Comparison of ENCODE assay signal across 9 mouse cellular contexts in the genomic region with DNA sequence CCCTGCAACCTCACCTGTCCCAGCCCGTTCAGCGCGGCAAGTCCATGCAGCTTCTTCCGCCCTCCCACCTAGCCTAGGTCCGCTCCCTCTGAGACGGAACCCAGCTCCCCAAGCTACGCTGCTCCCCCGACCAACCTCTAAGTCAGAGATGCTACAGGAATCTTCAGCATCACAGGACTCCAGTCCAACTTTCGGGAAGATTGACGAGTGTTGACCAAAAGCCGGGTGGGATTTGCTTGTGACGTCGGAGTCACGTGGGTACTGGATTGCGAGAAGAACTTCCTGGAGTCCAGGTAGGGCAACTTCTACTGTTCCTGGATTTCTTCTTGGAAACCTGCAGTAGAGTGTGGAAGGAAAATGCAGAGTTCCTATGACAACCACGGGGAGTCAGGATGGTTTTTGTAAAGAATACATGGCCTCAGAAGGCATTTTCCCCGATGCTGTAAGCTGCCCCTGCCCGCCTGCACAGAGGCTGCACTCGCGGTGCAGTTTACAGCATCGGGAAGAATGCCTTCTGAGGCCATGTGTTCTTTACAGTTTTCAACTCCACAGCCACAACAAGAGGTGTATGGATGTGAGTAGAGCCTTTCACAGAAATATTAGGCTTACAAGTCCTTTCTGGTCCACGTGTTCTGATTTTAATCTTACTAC. TPM values are rescaled to one million over a fixed set of nuclear protein-coding genes. Genes with fewer than 3 reads are reported as not detected.
DNase-seq lines count a peak whose midpoint lies in the region; ATAC-seq and TF ChIP-seq lines count a peak whose summit lies in the region.
"Had no signal": no experiment of that assay in that cellular context is flagged by ENCODE, and none has a peak within 500 bp of the region (broad histone marks: within the 10 kb centered on the region; RNA-seq: fewer than 3 reads in every experiment).

TSS of gene Zfp459 (minus strand) at position 212 of the 651 bp plus-strand sequence.

- peak within 1 kb of the TSS; percentile 73 for H3K4me3 ChIP-seq in gastrocnemius, adult 2 months
- peak within 1 kb of the TSS; percentile 75 for H3K4me3 ChIP-seq in heart, embryonic 11.5 days (ENCODE audit: low read depth, low read length)
- H3K4me3 ChIP-seq in kidney, embryonic 15.5 days (replicated peaks), result peak within 1 kb of the TSS; percentile 64
- peak within 1 kb of the TSS; percentile 57 for H3K4me3 ChIP-seq in liver, embryonic 11.5 days (ENCODE audit: low read depth, low read length)

- peak within 1 kb of the TSS; percentile 76 for H3K9ac ChIP-seq in heart, embryonic 11.5 days (ENCODE audit: low read depth, low read length)
- peak within 1 kb of the TSS; percentile 54 for H3K9ac ChIP-seq in kidney, embryonic 15.5 days
- H3K9ac ChIP-seq in liver, embryonic 11.5 days (ENCODE audit: low read depth, low read length), result peak within 1 kb of the TSS; percentile 46

- no peaks in the 10 kb centered on the region for H3K27me3 ChIP-seq in heart, embryonic 11.5 days (ENCODE audit: control insufficient read depth, insufficient read depth, low read length)
- H3K27me3 ChIP-seq in kidney, embryonic 15.5 days, result no peaks in the 10 kb centered on the region
- no peaks in the 10 kb centered on the region for H3K27me3 ChIP-seq in liver, embryonic 11.5 days (replicated peaks; ENCODE audit: control insufficient read depth, insufficient read depth, low read length)
- no peaks in the 10 kb centered on the region for H3K27me3 ChIP-seq in splenic B cell, adult 2 months (ENCODE audit: control insufficient read depth, insufficient read depth, low read length, poor library complexity, severe bottlenecking)

- H3K4me1 ChIP-seq in heart, embryonic 11.5 days (ENCODE audit: control insufficient read depth, insufficient read depth, low read length), result peaks cover 2% of the 10 kb centered on the region; the same call in 1 of the 2 replicates
- H3K4me1 ChIP-seq in kidney, embryonic 15.5 days, result peaks cover 9% of the 10 kb centered on the region; the same call in 1 of the 2 replicates
- H3K4me1 ChIP-seq in liver, embryonic 11.5 days (replicated peaks; ENCODE audit: control insufficient read depth, insufficient read depth, low read length), result 0 out of 2 replicates have a peak, but pooled peaks cover 3% of the 10 kb centered on the region

- DNase-seq in gastrocnemius, adult 2 months, result no peak
- no peak for DNase-seq in gastrocnemius, adult 8-10 months (ENCODE audit: low spot score in 2 of 2)
- peak; percentile 73 for DNase-seq in liver, embryonic 11.5 days (ENCODE audit: low spot score)
- peak; percentile 44 for DNase-seq in splenic B cell, adult 2 months (ENCODE audit: low read depth, low spot score)

- peak; percentile 75 for ATAC-seq in common myeloid progenitor, adult 5-6 weeks (replicated peaks; ENCODE audit: low read depth, poor library complexity, severe bottlenecking)
- ATAC-seq in heart, embryonic 11.5 days (replicated peaks; ENCODE audit: insufficient number of reproducible peaks, low FRiP score, low TSS enrichment), result peak; percentile 72; the same call in 1 of the 2 replicates
- ATAC-seq in kidney, embryonic 15.5 days (replicated peaks; ENCODE audit: low FRiP score), result peak; percentile 93
- peak; percentile 80 for ATAC-seq in liver, embryonic 11.5 days (replicated peaks; ENCODE audit: low FRiP score)
- ATAC-seq in monocyte, adult 5-6 weeks (replicated peaks; ENCODE audit: insufficient number of reproducible peaks, low FRiP score, low TSS enrichment, poor library complexity, severe bottlenecking), result peak; percentile 52; the same call in 1 of the 2 replicates

- H3K9me3 ChIP-seq in heart, embryonic 11.5 days (replicated peaks; ENCODE audit: control insufficient read depth, low read length), result no peaks in the 10 kb centered on the region
- H3K9me3 ChIP-seq in kidney, embryonic 15.5 days (replicated peaks), result no peaks in the 10 kb centered on the region
- no peaks in the 10 kb centered on the region for H3K9me3 ChIP-seq in liver, embryonic 11.5 days (ENCODE audit: control insufficient read depth, low read length)

- no peak for TF ChIP-seq CTCF in gastrocnemius, adult 2 months (IDR thresholded peaks at IDR 0.05)

- H3K4me2 ChIP-seq in heart, embryonic 11.5 days, result peak within 1 kb of the TSS; percentile 77
- H3K4me2 ChIP-seq in kidney, embryonic 15.5 days, result peak within 1 kb of the TSS; percentile 86
- H3K4me2 ChIP-seq in liver, embryonic 11.5 days, result peak within 1 kb of the TSS; percentile 89

- 1% methylated on average over 22 of the region's 22 CpGs for WGBS in heart, embryonic 11.5 days (ENCODE audit: insufficient replicate concordance)
- 1% methylated on average over 22 of the region's 22 CpGs for WGBS in kidney, embryonic 15.5 days
- 2% methylated on average over 22 of the region's 22 CpGs for WGBS in liver, embryonic 11.5 days

- peak within 1 kb of the TSS; percentile 24; the same call in 1 of the 2 replicates for H3K27ac ChIP-seq in gastrocnemius, adult 2 months
- H3K27ac ChIP-seq in heart, embryonic 11.5 days (ENCODE audit: low read depth, low read length), result no peak within 1 kb of the TSS
- no peak within 1 kb of the TSS for H3K27ac ChIP-seq in kidney, embryonic 15.5 days
- H3K27ac ChIP-seq in liver, embryonic 11.5 days (ENCODE audit: low read depth, low read length), result no peak within 1 kb of the TSS

- no peaks in the 10 kb centered on the region for H3K36me3 ChIP-seq in heart, embryonic 11.5 days (ENCODE audit: control insufficient read depth, insufficient read depth, low read length)
- H3K36me3 ChIP-seq in kidney, embryonic 15.5 days, result no peaks in the 10 kb centered on the region
- no peaks in the 10 kb centered on the region for H3K36me3 ChIP-seq in liver, embryonic 11.5 days (ENCODE audit: control insufficient read depth, insufficient read depth, low read length)
- H3K36me3 ChIP-seq in splenic B cell, adult 2 months (ENCODE audit: control insufficient read depth, insufficient read depth, low read length, poor library complexity, severe bottlenecking), result no peaks in the 10 kb centered on the region

- intact Hi-C loops in gastrocnemius, adult 2 months (cut with DNase I), result no loop called here

RNA-seq across cellular contexts. Expression of gene Zfp459, which starts in this region (rescaled TPM):
- 1 to 10 TPM in 1 of 2 experiments, under 1 TPM in 1; 0.92 to 1.2 TPM for total RNA-seq in gastrocnemius, adult 2 months (2021)
- 1 to 10 TPM in 1 of 4 experiments, under 1 TPM in 3; 0.22 to 1.7 (median 0.53) TPM for total RNA-seq in gastrocnemius, adult 8-10 months (2022)
- 1.2 and 6.1 TPM in 2 replicates for total RNA-seq in common myeloid progenitor, adult 5-6 weeks (2017)
- polyA plus RNA-seq in heart, embryonic 11.5 days (2014; fragmentation: Nextera tagmentation; extraction: Ambion mirVana), result 0.31 TPM in 1 of 2 replicates, not detected in the other
- polyA plus RNA-seq in kidney, embryonic 15.5 days (2015; fragmentation: Nextera tagmentation; extraction: Ambion mirVana), result 1.0 and 1.1 TPM in 2 replicates
- polyA plus RNA-seq in liver, embryonic 11.5 days (2014; fragmentation: Nextera tagmentation; extraction: Ambion mirVana), result 0.74 and 0.75 TPM in 2 replicates
- 0.38 to 2.4 TPM (median 0.53 TPM) in 3 replicates for total RNA-seq in monocyte, adult 5-6 weeks (2017)
- polyA plus RNA-seq: C2C12 had no signal

Comparison
In these comparisons a context has a peak if more than half of its experiments do, and no peak if none do; other contexts are left out.
1. Peak in ATAC-seq, H3K4me3 ChIP-seq, H3K9ac ChIP-seq and H3K4me2 ChIP-seq in heart, embryonic 11.5 days; RNA of the gene not detected or under 1 TPM.
2. Peak in DNase-seq, ATAC-seq, H3K4me3 ChIP-seq, H3K9ac ChIP-seq and H3K4me2 ChIP-seq in liver, embryonic 11.5 days; RNA of the gene not detected or under 1 TPM.